Mouse (Mus musculus) small intestine, adult 2 months (tissue): ENCODE measurements around the gene Nes. TPM values are rescaled to one million over a fixed set of nuclear protein-coding genes. Genes with fewer than 3 reads are reported as not detected.
A peak's percentile ranks its signal among the peaks of the same experiment; 100 is the strongest.

Source experiments
- H3K27ac ChIP-seq: fragments of 200-500 bp; 2 replicates; pipeline ENCODE4 v1.5.1; 2012; ENCODE audit warnings: low read depth, low read length, control low read depth, inconsistent platforms; ENCODE audit not compliant: insufficient read depth
- H3K27me3 ChIP-seq: fragments of 200-500 bp; 2 replicates; pipeline ENCODE4 v1.6.1; 2012; ENCODE audit warnings: mild to moderate bottlenecking, moderate library complexity, low read length, inconsistent platforms; ENCODE audit not compliant: control insufficient read depth, insufficient read depth
- H3K36me3 ChIP-seq: fragments of 200-500 bp; 2 replicates; pipeline ENCODE4 v1.6.1; 2012; ENCODE audit warnings: mild to moderate bottlenecking, low read length, control low read depth, inconsistent platforms; ENCODE audit not compliant: control insufficient read depth, insufficient read depth
- H3K4me1 ChIP-seq: fragments of 200-500 bp; 2 replicates; pipeline ENCODE4 v1.6.1; 2012; ENCODE audit warnings: low read length, inconsistent platforms, mixed read lengths; ENCODE audit not compliant: control insufficient read depth, insufficient read depth, insufficient read length
- H3K4me3 ChIP-seq: fragments of 200-500 bp; 2 replicates; pipeline ENCODE4 v1.5.1; 2012; ENCODE audit warnings: low read depth, mild to moderate bottlenecking, control low read depth, inconsistent platforms, low read length, moderate library complexity
- CTCF ChIP-seq: fragments of 200-500 bp; IDR thresholded peaks from 2 replicates; pipeline ENCODE4 v1.5.1; 2012; ENCODE audit warnings: low read depth, mild to moderate bottlenecking, control low read depth, inconsistent platforms, low read length, moderate library complexity, mixed read lengths; ENCODE audit not compliant: insufficient replicate concordance, insufficient read length; ENCODE audit errors: extremely low read depth
- POLR2A ChIP-seq: fragments of 200-500 bp; IDR thresholded peaks from 2 replicates; pipeline ENCODE4 v1.6.1; 2012; ENCODE audit warnings: low read depth, mild to moderate bottlenecking, control low read depth, inconsistent platforms, low read length, moderate library complexity
- WGBS: fragments of 180-500 bp; shearing (Covaris S2); methylation state at CpG from one replicate; pipeline ENCODE4 v1.1.7; 2018; 5-methylcytosine and 5-hydroxymethylcytosine counted together
- polyA plus RNA-seq: library from polyadenylated mRNA; depleted of rRNA; stranded (reverse); fragments of >200 nt; gene quantifications from 2 replicates; pipeline ENCODE4 v1.2.3, GENCODE M21; 2012

Nes gene
- polyA plus RNA-seq, 1 experiment: 2.6 TPM

DNA sequence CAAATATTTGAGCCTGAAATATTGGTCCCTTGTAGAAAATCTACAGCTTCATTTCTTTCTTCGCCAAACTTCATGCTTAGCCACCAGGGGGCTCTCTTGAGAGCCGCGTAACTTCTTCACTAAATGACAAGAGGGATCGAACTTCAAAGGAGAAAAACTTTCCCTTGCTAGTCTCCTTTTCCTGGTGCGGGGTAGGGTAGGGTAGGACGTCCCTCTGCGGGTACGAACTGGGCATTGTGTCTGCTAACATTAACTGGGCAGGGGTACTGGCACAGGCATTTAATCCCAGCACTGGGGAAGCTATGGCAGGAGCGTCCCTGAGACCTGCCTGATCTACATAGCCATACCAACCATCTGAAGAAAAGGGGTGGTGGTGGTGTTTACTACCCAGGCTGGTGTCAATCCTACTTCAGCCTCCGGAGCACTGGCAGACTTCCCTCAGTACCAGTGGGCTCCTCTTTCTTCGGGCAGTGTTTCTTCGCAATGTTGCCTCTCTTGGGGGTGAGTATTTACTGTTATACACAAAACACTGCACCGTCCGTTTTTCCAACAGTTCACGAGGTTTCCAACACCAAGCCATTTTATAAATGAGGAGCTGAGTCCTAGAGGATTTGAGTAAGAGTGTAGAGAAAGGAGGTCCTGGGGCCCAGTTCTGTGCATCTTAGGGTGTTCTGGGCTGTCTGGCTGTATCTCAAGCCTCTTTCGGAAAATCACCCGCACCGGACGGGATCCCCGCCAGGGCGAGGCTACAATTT, 517 bp upstream of the Nes start:
- H3K36me3 ChIP-seq: no peaks in the 10 kb centered on the region
- TF ChIP-seq CTCF (peak; percentile 29; the same call in 1 of the 2 replicates), POLR2A (no peak)
- H3K27ac ChIP-seq: no peak overlapping the region
- whole genome bisulfite sequencing: 5% methylated on average over 21 of the region's 21 CpGs
- peak overlapping the region; percentile 61 for H3K4me3 ChIP-seq
- H3K27me3 ChIP-seq: peaks cover 28% of the 10 kb centered on the region
- H3K4me1 ChIP-seq: peaks cover 8% of the 10 kb centered on the region

DNA sequence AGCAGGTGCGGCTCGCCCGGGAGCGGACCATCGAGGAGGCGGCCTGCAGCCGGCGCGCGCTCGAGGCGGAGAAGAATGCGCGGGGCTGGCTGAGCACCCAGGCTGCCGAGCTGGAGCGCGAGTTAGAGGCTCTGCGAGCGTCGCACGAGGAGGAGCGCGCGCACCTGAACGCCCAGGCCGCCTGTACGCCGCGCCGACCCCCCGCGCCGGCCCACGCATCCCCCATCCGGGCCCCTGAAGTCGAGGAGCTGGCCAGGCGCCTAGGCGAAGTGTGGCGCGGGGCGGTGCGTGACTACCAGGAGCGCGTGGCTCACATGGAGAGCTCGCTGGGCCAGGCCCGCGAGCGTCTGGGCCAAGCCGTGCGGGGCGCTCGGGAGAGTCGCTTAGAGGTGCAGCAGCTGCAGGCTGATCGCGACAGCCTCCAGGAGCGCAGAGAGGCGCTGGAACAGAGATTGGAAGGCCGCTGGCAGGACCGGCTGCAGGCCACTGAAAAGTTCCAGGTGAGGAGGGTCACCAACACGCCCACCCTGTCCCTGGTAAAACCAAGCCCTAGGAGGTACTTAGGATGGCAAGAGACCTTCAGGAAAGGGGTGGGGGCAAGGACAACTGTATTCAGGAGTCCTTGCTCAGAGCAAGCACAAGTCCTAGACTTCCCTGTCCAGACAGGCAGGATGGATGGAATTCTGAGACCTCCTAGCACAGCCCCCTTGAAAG, 768 bp downstream of the Nes start:
- Histone ChIP-seq H3K27ac (0 out of 2 replicates have a peak overlapping the region, but pooled peaks have one; percentile 2), H3K36me3 (no peaks in the 10 kb centered on the region), H3K4me3 (peak overlapping the region; percentile 61), H3K4me1 (peaks cover 8% of the 10 kb centered on the region), H3K27me3 (peaks cover 28% of the 10 kb centered on the region)
- WGBS: 3% methylated on average over 60 of the region's 60 CpGs
- TF ChIP-seq CTCF: no peak
- TF ChIP-seq POLR2A: no peak

DNA sequence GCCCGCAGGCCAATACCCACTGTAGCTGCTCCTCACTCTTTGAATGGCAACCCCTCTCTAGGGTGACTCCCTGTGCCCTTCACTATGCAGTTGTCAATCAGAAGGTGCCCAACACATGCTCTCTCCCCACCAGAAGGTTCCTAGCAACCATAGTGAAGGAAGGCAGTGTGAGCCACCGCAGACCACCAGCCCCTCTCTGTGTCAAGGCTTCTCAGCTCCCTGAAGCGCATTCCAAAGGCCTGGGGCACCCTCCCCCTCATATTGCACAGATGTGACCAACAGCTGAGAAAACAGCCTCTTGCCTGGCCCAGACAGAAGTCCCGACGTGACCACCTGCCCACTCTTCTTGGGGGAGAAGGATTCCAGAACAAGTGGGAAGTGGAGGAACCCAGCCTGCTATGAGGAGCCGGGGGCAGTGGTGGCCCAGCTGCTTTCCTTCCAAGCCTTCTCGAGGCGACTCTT, 1.4 kb downstream of the Nes start:
- H3K27ac ChIP-seq: no peak overlapping the region
- H3K4me1 ChIP-seq: peaks cover 8% of the 10 kb centered on the region
- no peaks in the 10 kb centered on the region for H3K36me3 ChIP-seq
- 52% methylated on average over 8 of the region's 8 CpGs for WGBS
- peak overlapping the region; percentile 61 for H3K4me3 ChIP-seq
- no peak for TF ChIP-seq POLR2A
- no peak for TF ChIP-seq CTCF
- peaks cover 28% of the 10 kb centered on the region for H3K27me3 ChIP-seq

DNA sequence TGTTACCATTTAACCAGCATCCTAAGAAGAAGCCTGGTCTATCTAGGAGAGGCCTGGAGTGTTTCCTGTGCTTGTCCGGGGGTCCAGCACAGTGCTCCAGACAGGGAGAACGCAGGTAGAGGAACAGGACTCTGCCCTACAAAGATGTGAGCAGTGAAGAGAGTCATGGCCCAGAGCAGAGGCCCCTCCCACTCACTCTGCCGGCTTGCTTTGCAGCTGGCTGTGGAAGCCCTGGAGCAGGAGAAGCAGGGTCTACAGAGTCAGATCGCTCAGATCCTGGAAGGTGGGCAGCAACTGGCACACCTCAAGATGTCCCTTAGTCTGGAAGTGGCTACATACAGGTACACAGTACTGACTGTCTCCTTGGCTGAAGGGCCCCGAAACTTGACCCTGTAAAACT, 1.9 kb downstream of the Nes start:
- no peak for TF ChIP-seq CTCF
- no peak for TF ChIP-seq POLR2A
- H3K36me3 ChIP-seq: no peaks in the 10 kb centered on the region
- peaks cover 8% of the 10 kb centered on the region for H3K4me1 ChIP-seq
- H3K27me3 ChIP-seq: peaks cover 28% of the 10 kb centered on the region
- H3K4me3 ChIP-seq: peak overlapping the region; percentile 61; the same call in 1 of the 2 replicates
- 54% methylated on average over 5 of the region's 5 CpGs for WGBS
- H3K27ac ChIP-seq: no peak overlapping the region

DNA sequence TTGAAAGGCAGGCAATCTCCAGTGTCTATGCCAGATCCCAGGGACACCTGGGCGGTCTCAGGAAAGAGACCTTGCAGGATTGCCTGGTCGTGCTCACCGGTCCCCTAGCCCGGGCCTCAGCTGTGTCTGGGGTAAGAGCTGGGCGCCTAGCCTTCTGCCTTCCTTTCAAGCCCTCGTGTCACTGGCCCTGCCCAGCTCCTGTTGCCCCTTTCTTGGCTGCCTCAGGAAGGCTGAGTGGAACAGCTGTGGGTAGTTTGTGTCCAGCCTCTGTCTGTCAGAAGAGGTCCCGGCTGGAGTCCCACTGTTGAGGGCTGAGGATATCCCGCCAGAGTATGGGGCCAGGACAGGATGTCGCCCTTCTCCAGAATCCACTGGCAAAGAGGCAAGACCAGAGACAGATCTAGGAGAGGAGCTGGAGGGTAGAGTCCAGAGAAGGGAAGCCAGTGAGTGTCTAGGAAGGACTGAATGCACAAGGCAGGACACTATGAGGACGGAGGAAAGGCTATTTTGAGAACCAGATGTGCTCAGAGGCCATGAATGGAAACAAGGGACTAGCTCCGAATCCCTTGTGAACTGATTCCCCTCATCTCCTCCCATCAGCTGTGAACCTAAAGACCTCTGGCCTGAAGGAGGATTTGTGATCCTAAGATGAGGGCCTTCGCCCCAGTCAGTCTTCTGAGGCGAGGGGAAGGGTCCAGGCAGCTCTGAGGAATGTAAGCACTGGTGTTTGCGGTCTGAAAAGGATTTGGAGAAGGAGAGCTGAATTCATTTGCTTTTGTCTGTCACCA, 2.9 kb downstream of the Nes start:
- 80% methylated on average over 14 of the region's 14 CpGs for WGBS
- Histone ChIP-seq H3K4me3 (peak overlapping the region; percentile 12; the same call in 1 of the 2 replicates), H3K4me1 (peaks cover 8% of the 10 kb centered on the region), H3K27ac (no peak overlapping the region), H3K36me3 (no peaks in the 10 kb centered on the region), H3K27me3 (peaks cover 28% of the 10 kb centered on the region)
- no peak for TF ChIP-seq POLR2A
- no peak for TF ChIP-seq CTCF

DNA sequence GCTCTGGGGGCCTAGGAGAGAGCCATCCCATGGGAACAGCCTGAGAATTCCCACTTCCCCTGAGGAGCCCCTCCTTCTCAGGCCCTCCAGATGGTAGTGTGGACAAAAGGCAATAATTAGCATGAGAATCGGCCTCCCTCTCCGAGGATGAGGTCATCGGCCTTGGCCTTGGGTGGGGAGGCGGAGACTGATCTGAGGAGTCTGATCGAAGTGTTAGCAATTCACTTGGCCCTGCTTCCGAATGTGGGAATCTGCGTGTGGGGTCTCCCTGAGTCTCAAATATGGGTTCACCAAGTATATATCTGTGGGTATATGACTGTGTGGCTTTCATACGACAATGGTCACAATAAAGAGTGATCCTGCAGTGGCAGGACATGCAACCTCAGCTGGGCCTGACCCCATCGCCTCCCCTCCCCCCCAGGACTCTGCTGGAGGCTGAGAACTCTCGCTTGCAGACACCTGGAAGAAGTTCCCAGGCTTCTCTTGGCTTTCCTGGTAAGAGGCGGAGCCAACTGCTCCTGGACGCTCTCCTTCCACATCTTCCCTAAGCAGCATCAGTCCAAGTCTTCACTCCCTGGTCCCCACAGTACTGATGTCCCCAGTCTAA, 3.6 kb downstream of the Nes start:
- no peak overlapping the region for H3K27ac ChIP-seq
- no peak for TF ChIP-seq POLR2A
- TF ChIP-seq CTCF: no peak
- peaks cover 28% of the 10 kb centered on the region for H3K27me3 ChIP-seq
- no peaks in the 10 kb centered on the region for H3K36me3 ChIP-seq
- WGBS: 44% methylated on average over 12 of the region's 12 CpGs
- peaks cover 8% of the 10 kb centered on the region for H3K4me1 ChIP-seq
- H3K4me3 ChIP-seq: no peak overlapping the region
